1 mouse cellular context compared by ENCODE assay signal in the genomic region with DNA sequence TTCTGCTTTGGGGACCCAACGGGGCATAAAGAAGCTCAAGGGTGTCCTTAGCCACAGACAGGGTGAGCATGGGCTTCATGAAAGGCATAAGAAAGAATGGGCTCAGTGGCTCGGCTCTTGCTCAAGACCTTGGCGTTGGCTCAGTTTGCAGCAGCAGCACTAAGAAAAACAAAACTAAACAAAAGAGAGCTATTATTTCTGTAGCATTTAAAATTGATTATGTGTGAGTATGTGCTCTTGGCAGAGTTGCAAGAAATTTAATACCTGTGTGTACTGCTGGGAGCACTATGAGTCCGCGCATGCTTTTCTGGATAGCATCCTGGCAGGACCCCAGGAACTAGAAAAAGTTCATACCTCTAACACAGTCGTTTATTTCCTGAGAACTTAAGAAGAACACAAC.
TF ChIP-seq lines count a peak whose summit lies in the region.

No protein-coding gene starts in this region.

TF ChIP-seq in C2C12, 6 proteins besides CTCF, POLR2A, EP300 and RAD21:
- TF ChIP-seq CEBPB (IDR thresholded peaks at IDR 0.05; ENCODE audit: low read depth) (peak; percentile 7), MAX (IDR thresholded peaks at IDR 0.05) (no peak), MYOD1 (IDR thresholded peaks at IDR 0.05; ENCODE audit: control insufficient read depth, insufficient read length, low read depth) (no peak)
